Mouse (Mus musculus): ENCODE data around the gene Nipa1. TPM values are rescaled to one million over a fixed set of nuclear protein-coding genes. Genes with fewer than 3 reads are reported as not detected.

The Nipa1 gene
- polyA plus RNA-seq, 1 experiment from 2014 or later, result 4.4 TPM

- Histone ChIP-seq H3K27me3 (ENCODE audit: control insufficient read depth, insufficient read depth, low read length) (no peaks in the 10 kb centered on the region), H3K4me1 (ENCODE audit: control insufficient read depth, insufficient read depth, low read length) (no peaks in the 10 kb centered on the region), H3K36me3 (ENCODE audit: control insufficient read depth, insufficient read depth, low read length) (no peaks in the 10 kb centered on the region), H3K9ac (ENCODE audit: low read depth, low read length) (no peak overlapping the region), H3K9me3 (replicated peaks; ENCODE audit: control insufficient read depth, low read length) (no peaks in the 10 kb centered on the region), H3K27ac (ENCODE audit: low read depth, low read length) (no peak overlapping the region), H3K4me3 (ENCODE audit: low read depth, low read length) (no peak overlapping the region), H3K4me2 (no peak overlapping the region)
- 78% methylated on average over 3 of the region's 3 CpGs for WGBS (ENCODE audit: insufficient replicate concordance)
- ATAC-seq (replicated peaks; ENCODE audit: insufficient number of reproducible peaks, low FRiP score, low TSS enrichment), result no peak
Measured at GRCm38 (mm10) chr7:56044267-56044629, 24.5 kb upstream of the Nipa1 start.

DNA sequence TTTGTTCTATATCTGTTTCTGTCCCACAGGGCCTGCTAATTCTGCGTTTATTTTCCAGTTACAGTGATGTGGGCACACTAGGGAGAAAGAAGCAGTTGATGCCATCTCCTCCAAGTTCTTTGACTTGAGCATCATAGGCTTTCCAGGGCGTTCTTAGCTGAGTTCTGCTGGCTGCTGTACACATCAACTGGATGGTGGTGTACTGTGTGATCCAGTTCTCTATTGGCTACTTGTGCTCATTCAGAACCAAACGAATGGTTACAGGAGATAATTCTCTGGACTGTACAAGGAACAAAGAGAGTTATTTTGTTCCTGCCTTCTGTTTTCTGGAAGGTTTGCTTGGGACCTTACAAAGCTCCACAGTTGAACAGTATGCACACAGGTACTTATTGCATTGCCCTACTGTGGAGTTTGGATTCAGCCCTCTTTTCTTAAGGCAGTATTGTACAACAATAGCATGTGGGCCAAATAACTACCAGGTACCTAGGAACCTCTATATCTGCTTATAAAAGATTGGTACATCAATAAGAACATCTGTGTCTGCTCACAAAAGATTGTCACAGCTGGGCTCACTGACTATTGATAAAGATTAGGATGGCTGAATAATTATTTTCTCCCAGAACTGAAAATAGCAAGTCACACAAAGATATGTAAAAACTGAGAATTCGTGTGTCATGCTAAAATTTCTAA lies 24.0 kb upstream of the Nipa1 start:
- no peak overlapping the region for H3K4me2 ChIP-seq
- H3K27me3 ChIP-seq (ENCODE audit: control insufficient read depth, insufficient read depth, low read length), result no peaks in the 10 kb centered on the region
- H3K4me1 ChIP-seq (ENCODE audit: control insufficient read depth, insufficient read depth, low read length), result no peaks in the 10 kb centered on the region
- no peak for ATAC-seq (replicated peaks; ENCODE audit: insufficient number of reproducible peaks, low FRiP score, low TSS enrichment)
- 57% methylated on average over 4 of the region's 4 CpGs for WGBS (ENCODE audit: insufficient replicate concordance)
- H3K4me3 ChIP-seq (ENCODE audit: low read depth, low read length), result no peak overlapping the region
- H3K9me3 ChIP-seq (replicated peaks; ENCODE audit: control insufficient read depth, low read length), result no peaks in the 10 kb centered on the region
- no peak overlapping the region for H3K27ac ChIP-seq (ENCODE audit: low read depth, low read length)
- H3K36me3 ChIP-seq (ENCODE audit: control insufficient read depth, insufficient read depth, low read length), result no peaks in the 10 kb centered on the region
- H3K9ac ChIP-seq (ENCODE audit: low read depth, low read length), result no peak overlapping the region

DNA sequence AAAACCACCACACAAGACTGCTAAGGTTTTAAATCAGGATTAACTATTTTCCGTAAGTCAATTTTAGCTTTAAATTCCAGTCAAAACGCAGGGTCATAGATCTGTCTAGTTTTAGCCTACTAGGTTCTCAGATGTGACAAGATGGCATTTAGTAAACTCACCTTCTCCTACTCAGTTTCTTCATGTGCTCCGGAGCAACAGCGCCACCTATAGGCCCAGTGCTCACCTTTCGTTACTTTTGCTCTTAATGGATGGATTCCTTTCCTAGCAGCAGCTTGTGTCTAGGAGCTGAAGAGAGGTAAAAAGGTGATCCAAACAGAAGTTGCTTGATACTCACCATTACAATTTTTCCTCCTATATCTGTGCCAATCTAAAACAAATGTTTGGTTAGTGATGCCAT lies 22.6 kb upstream of the Nipa1 start:
- no peaks in the 10 kb centered on the region for H3K27me3 ChIP-seq (ENCODE audit: control insufficient read depth, insufficient read depth, low read length)
- H3K9me3 ChIP-seq (replicated peaks; ENCODE audit: control insufficient read depth, low read length), result no peaks in the 10 kb centered on the region
- no peaks in the 10 kb centered on the region for H3K36me3 ChIP-seq (ENCODE audit: control insufficient read depth, insufficient read depth, low read length)
- ATAC-seq (replicated peaks; ENCODE audit: insufficient number of reproducible peaks, low FRiP score, low TSS enrichment), result no peak
- H3K4me3 ChIP-seq (ENCODE audit: low read depth, low read length), result no peak overlapping the region
- no peak overlapping the region for H3K4me2 ChIP-seq
- no peaks in the 10 kb centered on the region for H3K4me1 ChIP-seq (ENCODE audit: control insufficient read depth, insufficient read depth, low read length)
- no peak overlapping the region for H3K27ac ChIP-seq (ENCODE audit: low read depth, low read length)
- 13% methylated on average over 5 of the region's 5 CpGs for WGBS (ENCODE audit: insufficient replicate concordance)
- no peak overlapping the region for H3K9ac ChIP-seq (ENCODE audit: low read depth, low read length)

GRCm38 (mm10) chr7:56023586-56023985 lies 3.8 kb upstream of the Nipa1 start:
- Histone ChIP-seq H3K4me1 (ENCODE audit: control insufficient read depth, insufficient read depth, low read length) (no peaks in the 10 kb centered on the region), H3K9me3 (replicated peaks; ENCODE audit: control insufficient read depth, low read length) (no peaks in the 10 kb centered on the region), H3K4me3 (ENCODE audit: low read depth, low read length) (no peak overlapping the region), H3K4me2 (no peak overlapping the region), H3K36me3 (ENCODE audit: control insufficient read depth, insufficient read depth, low read length) (no peaks in the 10 kb centered on the region), H3K27me3 (ENCODE audit: control insufficient read depth, insufficient read depth, low read length) (no peaks in the 10 kb centered on the region), H3K9ac (ENCODE audit: low read depth, low read length) (no peak overlapping the region), H3K27ac (ENCODE audit: low read depth, low read length) (no peak overlapping the region)
- no peak for ATAC-seq (replicated peaks; ENCODE audit: insufficient number of reproducible peaks, low FRiP score, low TSS enrichment)
- WGBS (ENCODE audit: insufficient replicate concordance), result 85% methylated on average over 3 of the region's 3 CpGs

DNA sequence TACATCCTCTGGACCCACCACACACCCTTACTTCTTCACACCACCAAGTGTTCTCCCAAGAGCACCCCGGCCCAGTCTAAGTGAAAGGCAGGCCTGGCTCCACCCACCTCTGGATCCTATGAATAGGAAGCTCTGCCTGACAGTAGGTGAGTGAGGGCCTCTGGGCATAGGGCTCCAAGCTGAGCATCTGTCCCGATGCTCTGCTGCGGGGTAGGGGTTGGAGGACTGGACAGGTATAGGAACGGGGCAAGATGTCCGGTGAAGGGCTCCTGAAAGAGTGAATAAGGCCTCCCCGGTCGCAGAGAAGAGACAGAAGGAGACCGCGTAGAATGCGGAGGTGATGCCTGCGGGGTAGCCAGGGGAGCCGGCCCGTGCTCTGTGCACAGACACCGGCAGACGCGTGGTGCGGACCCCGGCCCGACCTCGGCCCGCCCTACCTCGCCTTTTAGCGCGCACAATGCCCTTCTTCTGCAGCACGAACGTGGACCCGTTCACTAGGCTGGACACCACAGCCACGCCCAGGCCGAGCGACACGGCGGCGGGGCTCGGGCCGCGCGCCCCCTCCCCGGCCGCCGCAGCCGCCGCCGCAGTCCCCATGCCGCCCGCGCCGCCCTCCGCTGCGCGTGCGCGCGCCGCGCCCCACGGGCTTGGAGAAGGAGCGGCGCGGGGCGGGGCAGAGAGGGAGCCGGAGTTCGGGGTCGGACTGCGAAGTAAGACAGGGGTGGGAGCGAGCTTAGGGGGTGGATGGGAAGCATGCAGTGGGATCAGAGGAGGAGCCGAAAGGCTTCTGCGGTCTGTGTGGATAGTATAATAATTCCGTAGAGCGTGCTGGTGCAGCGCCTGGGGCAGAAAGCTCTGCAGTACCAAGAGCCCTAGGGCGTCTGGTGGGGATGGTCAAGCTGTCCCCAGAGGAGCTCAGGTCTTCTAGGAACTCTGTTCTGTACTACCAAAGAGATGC lies 503 bp downstream of the Nipa1 start:
- H3K4me3 ChIP-seq (ENCODE audit: low read depth, low read length), result peak overlapping the region; percentile 80
- ATAC-seq (replicated peaks; ENCODE audit: insufficient number of reproducible peaks, low FRiP score, low TSS enrichment), result peak; percentile 87
- WGBS (ENCODE audit: insufficient replicate concordance), result 1% methylated on average over 69 of the region's 71 CpGs
- H3K36me3 ChIP-seq (ENCODE audit: control insufficient read depth, insufficient read depth, low read length), result no peaks in the 10 kb centered on the region
- peak overlapping the region; percentile 89 for H3K9ac ChIP-seq (ENCODE audit: low read depth, low read length)
- peak overlapping the region; percentile 84 for H3K4me2 ChIP-seq
- H3K9me3 ChIP-seq (replicated peaks; ENCODE audit: control insufficient read depth, low read length), result no peaks in the 10 kb centered on the region
- no peaks in the 10 kb centered on the region for H3K4me1 ChIP-seq (ENCODE audit: control insufficient read depth, insufficient read depth, low read length)
- peak overlapping the region; percentile 73 for H3K27ac ChIP-seq (ENCODE audit: low read depth, low read length)
- H3K27me3 ChIP-seq (ENCODE audit: control insufficient read depth, insufficient read depth, low read length), result no peaks in the 10 kb centered on the region

GRCm38 (mm10) chr7:56018446-56018971 lies 1.2 kb downstream of the Nipa1 start:
- Histone ChIP-seq H3K4me1 (ENCODE audit: control insufficient read depth, insufficient read depth, low read length) (no peaks in the 10 kb centered on the region), H3K9me3 (replicated peaks; ENCODE audit: control insufficient read depth, low read length) (no peaks in the 10 kb centered on the region), H3K27me3 (ENCODE audit: control insufficient read depth, insufficient read depth, low read length) (no peaks in the 10 kb centered on the region), H3K4me3 (ENCODE audit: low read depth, low read length) (peak overlapping the region; percentile 80), H3K36me3 (ENCODE audit: control insufficient read depth, insufficient read depth, low read length) (no peaks in the 10 kb centered on the region), H3K9ac (ENCODE audit: low read depth, low read length) (peak overlapping the region; percentile 89), H3K27ac (ENCODE audit: low read depth, low read length) (peak overlapping the region; percentile 73), H3K4me2 (peak overlapping the region; percentile 84)
- ATAC-seq (replicated peaks; ENCODE audit: insufficient number of reproducible peaks, low FRiP score, low TSS enrichment), result 0 out of 2 replicates have a peak, but pooled peaks have one; percentile 5
- WGBS (ENCODE audit: insufficient replicate concordance), result 43% methylated on average over 7 of the region's 7 CpGs

GRCm38 (mm10) chr7:56017761-56018160 lies 2.0 kb downstream of the Nipa1 start:
- no peak overlapping the region for H3K9ac ChIP-seq (ENCODE audit: low read depth, low read length)
- peak overlapping the region; percentile 84; the same call in 1 of the 2 replicates for H3K4me2 ChIP-seq
- H3K9me3 ChIP-seq (replicated peaks; ENCODE audit: control insufficient read depth, low read length), result no peaks in the 10 kb centered on the region
- ATAC-seq (replicated peaks; ENCODE audit: insufficient number of reproducible peaks, low FRiP score, low TSS enrichment), result no peak
- WGBS (ENCODE audit: insufficient replicate concordance), result 79% methylated on average over 3 of the region's 3 CpGs
- no peaks in the 10 kb centered on the region for H3K36me3 ChIP-seq (ENCODE audit: control insufficient read depth, insufficient read depth, low read length)
- no peak overlapping the region for H3K4me3 ChIP-seq (ENCODE audit: low read depth, low read length)
- no peak overlapping the region for H3K27ac ChIP-seq (ENCODE audit: low read depth, low read length)
- H3K27me3 ChIP-seq (ENCODE audit: control insufficient read depth, insufficient read depth, low read length), result no peaks in the 10 kb centered on the region
- no peaks in the 10 kb centered on the region for H3K4me1 ChIP-seq (ENCODE audit: control insufficient read depth, insufficient read depth, low read length)

DNA sequence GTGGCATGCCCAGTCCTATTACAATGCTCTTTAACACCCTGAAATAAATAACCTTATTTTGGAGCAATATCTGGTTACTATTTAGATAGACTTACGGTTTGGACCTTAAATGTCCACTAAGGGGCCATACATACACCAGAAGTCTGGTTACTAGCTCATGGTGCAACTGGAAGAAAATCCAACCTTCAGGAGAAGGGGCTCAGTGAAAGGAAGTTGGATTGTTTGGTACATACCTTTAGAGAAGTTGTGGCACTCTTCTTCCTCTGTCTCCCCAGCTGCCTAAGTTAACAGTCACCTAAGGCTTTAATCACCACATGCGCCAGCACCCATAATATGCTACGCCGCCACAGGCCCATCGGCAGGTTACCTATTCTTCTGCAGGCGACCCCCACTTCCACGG lies 3.9 kb downstream of the Nipa1 start:
- 88% methylated on average over 7 of the region's 7 CpGs for WGBS (ENCODE audit: insufficient replicate concordance)
- no peak overlapping the region for H3K9ac ChIP-seq (ENCODE audit: low read depth, low read length)
- no peaks in the 10 kb centered on the region for H3K9me3 ChIP-seq (replicated peaks; ENCODE audit: control insufficient read depth, low read length)
- ATAC-seq (replicated peaks; ENCODE audit: insufficient number of reproducible peaks, low FRiP score, low TSS enrichment), result no peak
- H3K36me3 ChIP-seq (ENCODE audit: control insufficient read depth, insufficient read depth, low read length), result no peaks in the 10 kb centered on the region
- H3K27ac ChIP-seq (ENCODE audit: low read depth, low read length), result peak overlapping the region; percentile 42; the same call in 1 of the 2 replicates
- H3K4me3 ChIP-seq (ENCODE audit: low read depth, low read length), result no peak overlapping the region
- no peaks in the 10 kb centered on the region for H3K27me3 ChIP-seq (ENCODE audit: control insufficient read depth, insufficient read depth, low read length)
- H3K4me1 ChIP-seq (ENCODE audit: control insufficient read depth, insufficient read depth, low read length), result no peaks in the 10 kb centered on the region
- H3K4me2 ChIP-seq, result peak overlapping the region; percentile 11

Data from heart, embryonic 11.5 days (tissue).